Mouse (Mus musculus) macrophage (primary cell): ENCODE results near the gene Rora. TPM values are rescaled to one million over a fixed set of nuclear protein-coding genes. Genes with fewer than 3 reads are reported as not detected.

Experiments
- H3K27ac ChIP-seq: fragments of 350-480 bp; formaldehyde crosslinking; 2 replicates; pipeline ENCODE4 v1.9.0; 2021
- H3K36me3 ChIP-seq: fragments of 350-480 bp; formaldehyde crosslinking; 2 replicates; pipeline ENCODE4 v1.9.0; 2021; ENCODE audit errors: inconsistent target
- H3K4me3 ChIP-seq: fragments of 350-480 bp; formaldehyde crosslinking; 2 replicates; pipeline ENCODE4 v1.9.0; 2021; ENCODE audit errors: inconsistent target
- H3K79me2 ChIP-seq: fragments of 350-480 bp; formaldehyde crosslinking; 2 replicates; pipeline ENCODE4 v1.9.0; 2021; ENCODE audit errors: inconsistent target
- WGBS: methylation state at CpG from one replicate; pipeline ENCODE4 v1.1.7; 2026; ENCODE audit warnings: inconsistent platforms; ENCODE audit not compliant: missing documents; 5-methylcytosine and 5-hydroxymethylcytosine counted together
- polyA plus RNA-seq: library from polyadenylated mRNA; stranded (reverse); fragments of 250-400 nt; gene quantifications from 3 replicates; pipeline ENCODE4 v1.2.4, GENCODE M21; 2018; ENCODE audit warnings: inconsistent platforms

The Rora gene
- polyA plus RNA-seq, 1 experiment from 2014 or later: 4.5 TPM

- WGBS: 86% methylated on average over 3 of the region's 3 CpGs
- Histone ChIP-seq H3K27ac (no peak overlapping the region), H3K4me3 (no peak overlapping the region)
These were observed 17.1 kb downstream of the Rora start for GRCm38 (mm10) chr9:68670731-68671130.

GRCm38 (mm10) chr9:68672459-68672858, 18.9 kb downstream of the Rora start:
- WGBS: 74% methylated on average over 5 of the region's 5 CpGs
- Histone ChIP-seq H3K36me3 (no peaks in the 10 kb centered on the region), H3K79me2 (no peaks in the 10 kb centered on the region), H3K27ac (no peak overlapping the region), H3K4me3 (no peak overlapping the region)

More at GRCm38 (mm10) chr9:68670731-68671130, 17.1 kb downstream of the Rora start:
- Histone ChIP-seq H3K79me2 (no peaks in the 10 kb centered on the region), H3K36me3 (no peaks in the 10 kb centered on the region)

DNA sequence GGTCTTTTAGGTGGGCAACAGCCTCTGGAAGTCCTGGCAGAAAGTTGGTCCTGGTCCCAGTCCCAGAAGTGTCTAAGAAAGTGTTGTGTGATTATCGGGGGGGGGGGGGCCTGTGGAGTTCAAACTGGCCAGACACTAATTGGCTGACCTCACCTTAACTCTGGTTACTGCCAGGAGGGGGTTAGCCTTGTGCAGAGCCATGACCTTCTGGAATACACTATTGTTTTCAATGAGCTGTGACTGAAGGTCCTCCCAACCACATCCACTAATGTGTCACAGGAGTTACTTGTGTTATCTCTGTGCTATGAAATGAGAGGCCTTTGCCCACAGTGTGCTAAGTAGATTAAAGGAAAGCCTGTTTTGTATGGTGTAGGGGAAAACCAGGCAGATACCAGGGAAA, 19.6 kb downstream of the Rora start:
- WGBS: 89% methylated on average over 1 of the region's 1 CpGs
- Histone ChIP-seq H3K79me2 (no peaks in the 10 kb centered on the region), H3K27ac (no peak overlapping the region), H3K36me3 (no peaks in the 10 kb centered on the region), H3K4me3 (no peak overlapping the region)

DNA sequence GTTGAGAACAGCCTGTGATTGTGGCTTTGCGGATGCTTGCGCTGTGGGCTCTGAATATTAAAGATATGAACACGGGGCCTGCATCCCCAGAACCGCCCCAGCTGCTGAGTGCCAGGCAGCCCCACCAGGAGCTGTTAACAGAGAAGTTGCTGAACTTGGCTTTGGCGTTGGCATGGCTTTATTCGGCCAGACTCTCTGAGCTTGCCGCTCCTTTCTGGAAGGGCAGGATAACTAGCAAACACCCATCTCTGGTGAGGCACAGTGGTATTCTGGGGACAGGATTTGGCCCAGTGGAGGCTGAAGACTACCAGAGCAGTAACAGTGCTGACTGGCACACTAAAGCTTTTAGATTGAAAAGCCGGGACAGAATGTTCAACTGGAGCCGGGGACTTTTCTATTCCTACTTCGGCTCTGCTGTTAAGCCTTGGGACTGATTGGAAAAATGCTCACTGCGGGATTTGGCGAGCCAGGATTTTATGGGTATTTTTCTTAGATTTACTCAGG, 26.3 kb downstream of the Rora start:
- WGBS: 89% methylated on average over 12 of the region's 12 CpGs
- H3K4me3 ChIP-seq: no peak overlapping the region
- H3K79me2 ChIP-seq: no peaks in the 10 kb centered on the region
- no peak overlapping the region for H3K27ac ChIP-seq
- H3K36me3 ChIP-seq: no peaks in the 10 kb centered on the region

- Histone ChIP-seq H3K27ac (no peak overlapping the region), H3K36me3 (no peaks in the 10 kb centered on the region), H3K79me2 (no peaks in the 10 kb centered on the region), H3K4me3 (no peak overlapping the region)
- 50% methylated on average over 3 of the region's 3 CpGs for WGBS
These were observed 30.4 kb downstream of the Rora start for GRCm38 (mm10) chr9:68683938-68684337.

GRCm38 (mm10) chr9:68685562-68685961, 32.0 kb downstream of the Rora start:
- no peak overlapping the region for H3K4me3 ChIP-seq
- H3K36me3 ChIP-seq: no peaks in the 10 kb centered on the region
- 92% methylated on average over 5 of the region's 5 CpGs for WGBS
- no peaks in the 10 kb centered on the region for H3K79me2 ChIP-seq
- no peak overlapping the region for H3K27ac ChIP-seq

DNA sequence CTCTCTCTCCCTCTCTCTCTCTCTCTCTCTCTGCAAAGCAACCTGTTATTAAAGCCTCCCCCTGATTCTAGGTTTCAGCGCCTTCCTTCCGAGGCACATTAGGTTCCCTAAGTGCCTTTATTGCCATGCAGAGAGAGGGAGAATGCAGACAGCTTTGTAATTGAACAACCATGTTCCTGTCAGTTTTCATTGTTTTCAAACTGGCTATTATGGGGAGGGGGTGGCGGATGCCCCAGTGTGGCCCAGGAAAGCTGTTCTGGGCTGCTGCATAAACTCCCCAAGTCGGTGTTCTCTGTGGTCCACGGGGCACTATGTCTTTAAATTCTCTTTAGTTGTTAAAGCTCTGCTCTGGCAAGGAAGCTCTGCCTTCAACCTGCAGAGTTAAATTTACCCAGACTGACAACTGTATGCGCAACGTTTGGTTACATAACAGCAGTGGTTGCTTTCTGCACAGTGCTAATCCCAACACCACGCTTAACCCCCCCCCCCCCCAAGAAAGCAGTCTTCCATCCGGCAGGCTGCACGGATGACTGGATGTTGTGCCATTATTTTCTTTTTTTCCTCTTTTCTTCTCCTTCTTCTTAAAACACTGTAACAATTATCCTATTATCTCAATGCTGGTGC, 33.8 kb downstream of the Rora start:
- Histone ChIP-seq H3K4me3 (no peak overlapping the region), H3K27ac (no peak overlapping the region), H3K79me2 (no peaks in the 10 kb centered on the region), H3K36me3 (no peaks in the 10 kb centered on the region)
- WGBS: 69% methylated on average over 7 of the region's 10 CpGs

DNA sequence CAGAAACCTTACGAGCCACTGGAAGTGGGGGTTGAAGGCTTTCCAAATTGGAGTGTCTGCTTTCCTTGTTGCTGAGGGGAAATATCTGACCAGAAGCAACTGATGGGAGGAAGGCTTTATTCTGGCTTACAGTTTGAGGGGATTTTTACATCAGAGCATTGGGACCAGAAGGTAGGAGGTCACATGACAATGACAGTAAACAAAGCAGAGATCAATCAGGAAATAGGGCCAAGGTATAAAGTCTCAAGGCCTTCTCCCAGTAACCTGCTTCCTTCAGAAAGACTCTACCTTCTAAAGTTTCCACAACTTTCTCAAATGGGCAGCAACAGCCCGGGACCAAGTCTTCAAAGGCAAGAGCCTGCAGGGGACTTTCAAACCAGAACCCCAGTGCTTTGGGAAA, 34.6 kb downstream of the Rora start:
- WGBS: 93% methylated on average over 2 of the region's 2 CpGs
- no peaks in the 10 kb centered on the region for H3K79me2 ChIP-seq
- H3K36me3 ChIP-seq: no peaks in the 10 kb centered on the region
- H3K27ac ChIP-seq: no peak overlapping the region
- H3K4me3 ChIP-seq: no peak overlapping the region

DNA sequence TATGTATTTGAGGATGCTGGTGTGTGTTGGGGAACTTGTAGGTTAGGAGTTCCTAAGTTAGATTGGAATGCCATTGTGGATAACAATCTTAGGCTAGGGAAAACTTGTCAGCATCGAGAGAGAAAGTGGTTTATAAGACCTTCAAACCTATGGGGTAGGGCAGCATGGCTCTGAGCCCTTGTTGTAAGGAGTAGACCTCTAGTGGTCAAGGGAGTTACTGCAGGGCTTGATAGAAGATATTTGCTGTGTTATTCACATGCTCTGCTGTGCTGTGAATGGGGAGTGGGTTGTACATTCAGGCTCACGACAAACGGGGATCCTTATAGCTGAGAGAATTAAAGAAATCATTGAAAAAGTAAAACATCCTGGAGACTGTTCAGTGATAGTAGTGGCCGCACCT, 35.8 kb downstream of the Rora start:
- H3K79me2 ChIP-seq: no peaks in the 10 kb centered on the region
- no peaks in the 10 kb centered on the region for H3K36me3 ChIP-seq
- H3K27ac ChIP-seq: no peak overlapping the region
- 34% methylated on average over 4 of the region's 4 CpGs for WGBS
- no peak overlapping the region for H3K4me3 ChIP-seq

GRCm38 (mm10) chr9:68694889-68695495, 41.4 kb downstream of the Rora start:
- Histone ChIP-seq H3K36me3 (no peaks in the 10 kb centered on the region), H3K79me2 (no peaks in the 10 kb centered on the region), H3K27ac (no peak overlapping the region), H3K4me3 (no peak overlapping the region)
- WGBS: 71% methylated on average over 4 of the region's 4 CpGs

DNA sequence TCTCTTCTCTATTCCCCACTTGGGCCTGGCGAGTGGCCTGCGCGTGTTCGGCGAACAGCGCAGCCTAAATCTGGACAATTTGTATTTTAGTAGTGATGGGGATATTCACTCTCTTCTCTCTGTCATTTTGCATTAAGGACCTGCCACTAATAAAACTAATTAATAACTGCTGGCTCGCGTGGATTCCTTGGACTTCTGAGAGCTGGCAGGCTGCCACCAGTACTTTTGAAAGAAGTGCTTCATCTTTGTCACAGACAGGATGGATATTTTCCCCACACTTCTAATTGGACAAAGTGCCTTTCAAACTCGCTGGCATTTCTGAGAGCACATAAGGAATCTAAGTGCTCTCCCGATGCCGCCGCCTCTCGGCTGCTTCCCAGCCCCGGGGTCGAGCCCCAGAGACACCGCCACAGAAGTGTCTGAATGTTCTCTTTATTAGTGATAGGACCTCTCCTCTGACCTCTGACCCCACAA, 41.9 kb downstream of the Rora start:
- Histone ChIP-seq H3K36me3 (no peaks in the 10 kb centered on the region), H3K27ac (no peak overlapping the region), H3K79me2 (no peaks in the 10 kb centered on the region), H3K4me3 (no peak overlapping the region)
- WGBS: 89% methylated on average over 16 of the region's 16 CpGs

DNA sequence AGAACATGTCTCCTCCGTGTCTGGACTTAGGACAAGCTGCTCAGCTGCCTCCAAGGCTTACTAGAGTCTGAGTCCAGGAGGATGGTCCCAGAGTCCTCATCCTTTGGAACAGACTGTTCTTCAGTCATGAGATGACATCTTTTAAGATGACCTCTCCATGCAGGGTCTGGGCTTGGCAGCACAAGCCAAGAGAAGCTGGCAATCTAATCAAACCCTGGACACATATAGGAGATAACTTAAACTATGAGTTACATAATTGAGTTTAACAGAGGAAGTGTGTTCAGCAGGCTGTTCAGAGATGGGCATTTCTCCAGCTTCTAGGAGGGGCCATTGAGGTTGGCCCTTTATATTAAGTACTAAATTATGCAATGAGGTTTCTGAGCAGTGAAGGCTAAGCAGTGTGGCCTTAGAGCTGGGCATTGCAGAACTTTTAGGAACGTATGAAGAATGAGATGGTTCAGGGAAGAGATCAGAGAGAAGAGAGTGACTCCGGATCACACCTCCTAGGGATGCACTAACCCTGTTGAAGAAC, 42.9 kb downstream of the Rora start:
- Histone ChIP-seq H3K4me3 (no peak overlapping the region), H3K27ac (no peak overlapping the region), H3K36me3 (no peaks in the 10 kb centered on the region), H3K79me2 (no peaks in the 10 kb centered on the region)
- WGBS: 57% methylated on average over 3 of the region's 3 CpGs

- Histone ChIP-seq H3K36me3 (no peaks in the 10 kb centered on the region), H3K27ac (no peak overlapping the region), H3K4me3 (no peak overlapping the region), H3K79me2 (no peaks in the 10 kb centered on the region)
- 90% methylated on average over 1 of the region's 1 CpGs for WGBS
These were observed 45.8 kb downstream of the Rora start for GRCm38 (mm10) chr9:68699341-68699740.

DNA sequence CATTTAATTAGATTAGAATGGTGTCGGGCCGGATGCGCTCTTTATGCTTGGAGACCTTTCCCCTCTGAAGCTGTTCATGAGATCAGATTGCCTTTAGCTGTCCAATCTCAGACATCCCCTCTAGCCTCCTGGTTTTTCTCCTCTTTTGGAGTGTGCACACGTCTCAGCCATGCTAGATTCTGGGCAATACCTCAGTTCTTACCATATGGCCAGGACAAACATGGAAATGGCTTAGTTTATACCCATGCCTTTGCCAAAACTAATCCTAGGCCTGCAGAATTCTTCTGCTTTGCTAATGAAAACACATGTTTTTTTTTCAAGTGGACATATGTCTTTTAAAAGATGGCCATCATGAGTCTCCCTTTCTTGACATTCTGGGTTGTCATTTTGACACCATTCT, 46.3 kb downstream of the Rora start:
- H3K27ac ChIP-seq: no peak overlapping the region
- H3K36me3 ChIP-seq: no peaks in the 10 kb centered on the region
- no peak overlapping the region for H3K4me3 ChIP-seq
- 90% methylated on average over 4 of the region's 4 CpGs for WGBS
- H3K79me2 ChIP-seq: no peaks in the 10 kb centered on the region

- H3K27ac ChIP-seq: no peak overlapping the region
- H3K4me3 ChIP-seq: no peak overlapping the region
- WGBS: 59% methylated on average over 5 of the region's 5 CpGs
- H3K36me3 ChIP-seq: no peaks in the 10 kb centered on the region
- no peaks in the 10 kb centered on the region for H3K79me2 ChIP-seq
These were observed 54.0 kb downstream of the Rora start for GRCm38 (mm10) chr9:68707636-68708035.
